Mouse (Mus musculus): ENCODE measurements at regions not wholly inside any gene's neighbourhood (a gene's known extent, or its start where the extent isn't known, plus 50 kb on each side); places are given as distances from the start of the nearest gene placed in this dataset.

DNA sequence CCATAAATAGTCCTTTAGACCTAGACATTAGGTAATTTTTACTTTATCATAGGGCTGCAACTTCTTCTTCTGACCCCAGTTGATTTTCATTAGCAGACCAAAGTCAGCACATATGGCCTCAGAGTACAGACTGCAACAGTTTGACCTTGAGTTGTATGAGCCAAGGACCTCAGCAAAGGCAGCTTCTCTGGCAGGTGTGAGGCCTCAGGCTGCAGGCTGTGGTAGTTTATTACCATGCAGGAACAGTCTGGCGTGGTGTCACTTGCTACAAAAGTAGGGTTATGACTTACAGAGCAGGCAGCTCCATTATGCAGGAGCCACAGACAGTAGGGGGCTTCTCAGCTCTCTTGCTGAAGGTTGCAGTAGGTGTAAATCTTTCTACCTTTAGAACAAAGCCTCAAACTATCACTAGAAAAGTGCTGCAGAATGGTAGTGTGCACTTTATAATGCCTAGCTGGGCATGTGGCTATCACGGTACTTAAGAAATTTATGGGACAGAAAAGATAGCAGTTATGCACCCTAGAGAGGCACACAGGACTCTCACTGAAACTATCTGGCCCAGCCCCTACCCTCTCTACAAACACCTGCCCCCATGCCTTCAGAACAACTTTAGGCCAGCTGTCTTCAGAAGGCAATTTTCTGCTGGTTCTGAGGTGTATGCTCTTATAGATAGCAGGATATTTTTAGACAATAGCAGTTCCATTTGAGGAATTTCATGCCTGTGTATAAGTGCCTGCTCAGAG lies 215.7 kb downstream of the Il15 start:
- TF ChIP-seq POLR2A (IDR thresholded peaks at IDR 0.05; ENCODE audit: borderline replicate concordance, extremely low read depth, insufficient read depth, insufficient read length, poor library complexity, severe bottlenecking) (no peak), CTCF (IDR thresholded peaks at IDR 0.05; ENCODE audit: borderline replicate concordance, extremely low read depth, insufficient read depth, insufficient read length) (no peak)
